Mouse (Mus musculus) lung, embryonic 16.5 days (tissue): ENCODE measurements around the gene Stoml1. TPM values are rescaled to one million over a fixed set of nuclear protein-coding genes. Genes with fewer than 3 reads are reported as not detected.

Experiments
- ATAC-seq: fragments of 200-750 bp; cut with Nextera tagmentation; 2 replicates; pipeline ENCODE4 v1.8.0; 2017; ENCODE audit warnings: low read depth, mild to moderate bottlenecking, moderate library complexity
- H3K27ac ChIP-seq: fragments of 300-500 bp; sonication (generic); 2 replicates; pipeline ENCODE4 v1.5.1; 2014; ENCODE audit warnings: mild to moderate bottlenecking, control low read depth, low read length
- H3K27me3 ChIP-seq: fragments of 300-500 bp; sonication (generic); 2 replicates; pipeline ENCODE4 v1.6.1; 2014; ENCODE audit warnings: low read depth, low read length, mixed read lengths; ENCODE audit not compliant: control insufficient read depth, insufficient read depth
- H3K36me3 ChIP-seq: fragments of 300-500 bp; sonication (generic); 2 replicates; pipeline ENCODE4 v1.6.1; 2014; ENCODE audit warnings: low read length; ENCODE audit not compliant: control insufficient read depth, insufficient read depth
- H3K4me1 ChIP-seq: fragments of 300-500 bp; sonication (generic); replicated peaks from 2 replicates; pipeline ENCODE4 v1.6.1; 2014; ENCODE audit warnings: low read length, mixed read lengths; ENCODE audit not compliant: control insufficient read depth, insufficient read depth
- H3K4me2 ChIP-seq: fragments of 300-500 bp; sonication (generic); 2 replicates; pipeline ENCODE4 v1.6.1; 2014; ENCODE audit warnings: low read depth, low read length, control low read depth
- H3K4me3 ChIP-seq: fragments of 300-500 bp; sonication (generic); 2 replicates; pipeline ENCODE4 v1.5.1; 2014; ENCODE audit warnings: mild to moderate bottlenecking, low read length, control low read depth
- H3K9ac ChIP-seq: fragments of 300-500 bp; sonication (generic); 2 replicates; pipeline ENCODE4 v1.6.1; 2014; ENCODE audit warnings: low read length, control low read depth
- H3K9me3 ChIP-seq: fragments of 300-500 bp; sonication (generic); 2 replicates; pipeline ENCODE4 v1.6.1; 2016; ENCODE audit warnings: low read length; ENCODE audit not compliant: control insufficient read depth
- WGBS: fragments of 180-500 bp; shearing (Covaris S2); extraction: QIAGEN DNeasy Blood & Tissue Kit; methylation state at CpG from one replicate; pipeline ENCODE4 v1.1.7; 2014; 5-methylcytosine and 5-hydroxymethylcytosine counted together
- polyA plus RNA-seq: library from polyadenylated mRNA; unstranded; fragments of >200 nt; fragmentation: Nextera tagmentation; extraction: Ambion mirVana; gene quantifications from 2 replicates; pipeline ENCODE4 v1.2.1, GENCODE M21; 2015

Gene Stoml1
- polyA plus RNA-seq, 1 experiment from 2014 or later, result 28.7 TPM

DNA sequence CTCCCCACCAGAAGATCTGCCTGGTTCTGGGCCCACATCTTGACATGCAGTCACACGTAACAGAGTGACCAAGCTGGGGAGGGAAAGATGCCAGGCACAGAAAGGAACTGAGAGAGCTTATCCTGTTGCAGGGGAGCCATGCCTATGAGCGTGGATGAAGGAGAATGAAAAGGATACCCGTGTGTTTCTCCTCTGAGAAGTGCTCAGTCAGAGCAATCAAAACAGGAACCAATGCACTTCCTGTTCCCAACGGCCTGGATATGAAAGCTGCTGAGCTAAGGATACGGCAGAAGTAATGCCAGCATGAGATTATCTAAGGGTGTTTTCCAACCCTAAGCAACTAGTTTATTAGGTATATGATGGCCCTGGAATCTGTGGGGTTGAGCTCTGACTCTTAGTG is 20.6 kb upstream of the Stoml1 start:
- Histone ChIP-seq H3K36me3 (peaks cover 52% of the 10 kb centered on the region), H3K4me1 (no peaks in the 10 kb centered on the region), H3K27me3 (no peaks in the 10 kb centered on the region), H3K9ac (no peak overlapping the region), H3K4me2 (no peak overlapping the region), H3K4me3 (no peak overlapping the region), H3K9me3 (no peaks in the 10 kb centered on the region), H3K27ac (peak overlapping the region; percentile 70)
- 62% methylated on average over 5 of the region's 5 CpGs for WGBS
- peak; percentile 49; the same call in 1 of the 2 replicates for ATAC-seq

GRCm38 (mm10) chr9:58234502-58235015 is 18.4 kb upstream of the Stoml1 start:
- Histone ChIP-seq H3K4me1 (no peaks in the 10 kb centered on the region), H3K9me3 (no peaks in the 10 kb centered on the region), H3K36me3 (peaks cover 33% of the 10 kb centered on the region), H3K4me3 (no peak overlapping the region), H3K27me3 (no peaks in the 10 kb centered on the region), H3K9ac (no peak overlapping the region), H3K27ac (no peak overlapping the region), H3K4me2 (no peak overlapping the region)
- ATAC-seq, result no peak
- 96% methylated on average over 28 of the region's 28 CpGs for WGBS

DNA sequence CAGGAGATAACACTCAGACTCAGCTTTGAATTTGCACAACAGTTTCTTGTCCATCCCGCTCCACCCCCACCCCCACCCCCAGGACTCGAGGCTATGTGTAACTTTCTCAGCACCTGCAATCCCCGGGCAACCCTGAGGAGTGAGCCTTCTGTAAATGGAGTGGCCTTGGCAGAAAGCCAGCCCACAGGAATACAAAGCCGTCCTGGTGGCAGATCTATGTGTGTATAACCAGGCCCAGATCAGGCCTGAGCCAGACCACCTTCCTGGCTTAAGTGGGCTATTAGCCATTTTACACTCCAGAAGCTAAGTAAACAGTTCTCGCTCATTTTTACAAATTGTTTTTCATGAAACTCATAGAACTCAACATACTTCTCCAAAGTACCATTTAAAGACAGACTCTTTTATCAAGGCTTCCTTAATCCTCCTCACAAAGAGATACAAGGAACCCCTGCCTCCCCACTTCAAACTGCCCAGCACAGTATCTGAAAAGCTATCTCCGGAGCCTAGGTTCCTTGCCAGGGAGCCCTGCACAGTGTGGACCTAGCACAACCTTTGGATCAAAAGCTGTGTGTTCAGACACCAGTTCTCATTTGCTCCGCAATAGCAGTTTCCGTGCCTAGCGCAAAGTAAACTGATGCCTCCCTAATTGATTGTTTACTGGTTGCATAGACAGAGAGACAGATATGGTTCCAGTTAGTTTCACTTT is 11.0 kb upstream of the Stoml1 start:
- Histone ChIP-seq H3K9ac (no peak overlapping the region), H3K27ac (peak overlapping the region; percentile 84)

GRCm38 (mm10) chr9:58242696-58243095 is 10.3 kb upstream of the Stoml1 start:
- Histone ChIP-seq H3K4me2 (no peak overlapping the region), H3K9me3 (no peaks in the 10 kb centered on the region), H3K4me1 (peaks cover 28% of the 10 kb centered on the region), H3K27ac (peak overlapping the region; percentile 84), H3K36me3 (0 out of 2 replicates have a peak, but pooled peaks cover 2% of the 10 kb centered on the region), H3K27me3 (no peaks in the 10 kb centered on the region), H3K4me3 (no peak overlapping the region), H3K9ac (no peak overlapping the region)
- no peak for ATAC-seq
- 83% methylated on average over 5 of the region's 5 CpGs for WGBS

More for the DNA sequence above, 11.0 kb upstream of the Stoml1 start:
- H3K27me3 ChIP-seq, result no peaks in the 10 kb centered on the region
- H3K4me3 ChIP-seq, result no peak overlapping the region
- H3K9me3 ChIP-seq, result no peaks in the 10 kb centered on the region
- H3K4me1 ChIP-seq, result peaks cover 22% of the 10 kb centered on the region
- peak; percentile 91 for ATAC-seq
- 33% methylated on average over 9 of the region's 9 CpGs for WGBS
- 0 out of 2 replicates have a peak overlapping the region, but pooled peaks have one; percentile 5 for H3K4me2 ChIP-seq
- H3K36me3 ChIP-seq, result peaks cover 4% of the 10 kb centered on the region; the same call in 1 of the 2 replicates

GRCm38 (mm10) chr9:58243696-58244095 is 9.3 kb upstream of the Stoml1 start:
- Histone ChIP-seq H3K36me3 (0 out of 2 replicates have a peak, but pooled peaks cover 2% of the 10 kb centered on the region), H3K4me1 (peaks cover 38% of the 10 kb centered on the region)

GRCm38 (mm10) chr9:58246083-58246591 is 6.8 kb upstream of the Stoml1 start:
- Histone ChIP-seq H3K27me3 (no peaks in the 10 kb centered on the region), H3K9me3 (no peaks in the 10 kb centered on the region), H3K27ac (no peak overlapping the region), H3K4me2 (no peak overlapping the region), H3K36me3 (0 out of 2 replicates have a peak, but pooled peaks cover 2% of the 10 kb centered on the region), H3K4me1 (peaks cover 45% of the 10 kb centered on the region), H3K9ac (no peak overlapping the region), H3K4me3 (no peak overlapping the region)
- WGBS, result 59% methylated on average over 4 of the region's 4 CpGs
- no peak for ATAC-seq

More at GRCm38 (mm10) chr9:58243696-58244095, 9.3 kb upstream of the Stoml1 start:
- H3K4me3 ChIP-seq, result no peak overlapping the region
- no peak overlapping the region for H3K9ac ChIP-seq
- H3K27ac ChIP-seq, result no peak overlapping the region
- ATAC-seq, result no peak
- H3K27me3 ChIP-seq, result no peaks in the 10 kb centered on the region
- H3K4me2 ChIP-seq, result no peak overlapping the region
- 77% methylated on average over 6 of the region's 6 CpGs for WGBS
- no peaks in the 10 kb centered on the region for H3K9me3 ChIP-seq

- peak overlapping the region; percentile 42 for H3K4me3 ChIP-seq
- 9% methylated on average over 25 of the region's 25 CpGs for WGBS
- 0 out of 2 replicates have a peak, but pooled peaks cover 2% of the 10 kb centered on the region for H3K36me3 ChIP-seq
- peak overlapping the region; percentile 71 for H3K9ac ChIP-seq
- H3K27me3 ChIP-seq, result no peaks in the 10 kb centered on the region
- H3K27ac ChIP-seq, result peak overlapping the region; percentile 79
- peaks cover 43% of the 10 kb centered on the region for H3K4me1 ChIP-seq
- peak overlapping the region; percentile 64 for H3K4me2 ChIP-seq
- no peaks in the 10 kb centered on the region for H3K9me3 ChIP-seq
- peak; percentile 80 for ATAC-seq
Measured at GRCm38 (mm10) chr9:58247064-58247759, 5.8 kb upstream of the Stoml1 start.

DNA sequence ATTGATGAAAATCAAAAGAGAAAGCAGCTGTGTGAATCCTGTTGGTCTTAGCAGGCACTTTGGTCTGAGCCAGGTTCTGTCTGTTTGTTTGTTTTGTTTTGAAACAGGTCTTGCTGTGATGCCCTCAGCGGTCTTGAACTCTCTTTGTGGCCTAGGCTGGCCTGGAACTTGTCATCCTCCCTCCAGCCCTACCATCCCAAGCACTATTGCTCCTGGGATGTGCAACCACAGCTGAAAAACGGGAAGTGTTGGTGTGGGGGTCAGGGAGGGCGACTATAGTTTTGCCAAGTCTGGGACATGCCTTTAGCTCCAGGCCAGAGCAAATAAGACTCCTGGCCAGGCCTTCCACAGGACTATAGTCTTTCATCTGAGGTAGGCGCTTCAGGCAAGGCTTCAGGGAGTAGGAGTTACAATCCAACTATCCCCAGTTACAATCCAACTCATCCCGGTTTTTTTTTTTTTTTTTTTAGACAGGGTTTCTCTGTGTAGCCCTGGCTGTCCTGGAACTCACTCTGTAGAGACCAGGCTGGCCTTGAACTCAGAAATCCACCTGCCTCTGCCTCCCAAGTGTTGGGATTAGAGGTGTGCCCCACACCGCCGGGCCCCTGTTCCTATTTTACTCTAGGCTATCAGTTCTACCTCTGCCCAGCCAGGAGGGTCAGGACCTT is 4.1 kb upstream of the Stoml1 start:
- H3K4me1 ChIP-seq, result peaks cover 34% of the 10 kb centered on the region
- peak overlapping the region; percentile 64 for H3K4me2 ChIP-seq
- no peaks in the 10 kb centered on the region for H3K9me3 ChIP-seq
- peak overlapping the region; percentile 67 for H3K4me3 ChIP-seq
- 0 out of 2 replicates have a peak, but pooled peaks cover under 1% of the 10 kb centered on the region for H3K36me3 ChIP-seq
- H3K27ac ChIP-seq, result peak overlapping the region; percentile 88
- H3K27me3 ChIP-seq, result no peaks in the 10 kb centered on the region
- H3K9ac ChIP-seq, result peak overlapping the region; percentile 85
- ATAC-seq, result 0 out of 2 replicates have a peak, but pooled peaks have one; percentile 1
- 13% methylated on average over 7 of the region's 7 CpGs for WGBS
